Mouse (Mus musculus): ENCODE measurements around the gene Sh2d1b2.
"Not testable (repeated sequence)": the region's sequence is repeated elsewhere in the genome, so short reads cannot be mapped to it uniquely, and the experiment has no call there.

Sh2d1b2 gene

DNA sequence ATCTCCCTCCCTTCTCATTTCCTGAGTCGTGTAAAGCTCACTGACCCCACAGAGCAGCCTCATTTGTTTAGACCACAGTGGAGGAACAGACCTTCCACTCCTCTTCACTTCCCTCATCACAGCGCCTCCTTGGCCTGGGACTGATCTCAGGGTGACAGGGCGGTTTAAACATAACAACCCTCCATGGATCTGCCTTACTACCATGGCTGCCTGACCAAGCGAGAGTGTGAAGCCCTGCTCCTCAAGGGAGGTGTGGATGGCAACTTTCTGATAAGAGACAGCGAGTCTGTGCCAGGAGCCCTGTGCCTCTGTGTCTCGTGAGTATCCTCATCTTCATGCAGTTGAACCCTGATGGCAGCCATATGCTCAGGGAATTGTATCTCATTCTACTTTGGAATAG, at the start of gene Sh2d1b2:
Gene Sh2d1b2 (plus strand): TSS at position 62 of the 400 bp plus-strand sequence.
- DNase-seq (ENCODE audit: low spot score in 2 of 2): not testable (repeated sequence)

DNA sequence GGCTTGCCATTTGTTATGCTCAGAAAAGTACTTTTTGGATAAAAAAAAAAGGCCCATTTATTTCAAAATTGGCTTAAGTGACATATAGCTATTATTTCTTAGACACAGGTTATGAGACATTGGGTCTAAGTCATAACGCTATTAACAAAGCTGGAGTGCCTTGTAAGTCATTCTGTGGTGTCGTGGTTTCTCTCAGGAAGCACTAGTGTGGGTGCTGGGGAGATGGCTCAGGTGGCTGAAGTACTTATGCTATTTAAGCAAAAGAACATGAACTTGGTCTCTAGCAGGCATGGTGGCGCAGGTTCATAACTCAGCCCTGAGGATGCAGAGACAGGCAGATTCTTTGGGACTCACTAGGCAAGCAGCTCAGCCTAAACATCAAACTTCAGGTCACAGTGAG, 47.4 kb upstream of the Sh2d1b2 start:
- DNase-seq (ENCODE audit: low spot score in 2 of 2): no peak

GRCm38 (mm10) chr1:170186531-170186930, 46.0 kb upstream of the Sh2d1b2 start:
- no peak for DNase-seq (ENCODE audit: low spot score in 2 of 2)

DNA sequence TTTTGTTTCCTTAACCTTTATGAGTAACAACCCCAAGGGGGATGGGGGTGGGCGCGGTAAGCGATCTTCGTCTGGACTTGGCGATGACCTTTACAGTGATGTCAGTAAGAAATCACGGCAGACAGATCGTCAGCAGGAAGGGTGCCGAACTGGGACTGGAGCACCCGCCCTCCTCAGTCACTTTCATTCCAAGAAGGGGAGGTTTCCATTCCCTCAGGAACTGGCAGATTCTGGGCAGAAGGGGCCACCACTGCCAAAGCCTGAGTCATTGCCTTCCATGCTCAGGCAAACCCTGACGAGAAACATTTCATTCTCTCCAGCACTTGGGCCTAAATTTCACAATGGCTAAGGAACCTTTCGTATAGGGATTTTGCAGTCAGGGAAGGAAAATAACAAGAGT, 43.9 kb upstream of the Sh2d1b2 start:
- peak; percentile 37 to 52 for DNase-seq (ENCODE audit: low spot score in 2 of 2)

DNA sequence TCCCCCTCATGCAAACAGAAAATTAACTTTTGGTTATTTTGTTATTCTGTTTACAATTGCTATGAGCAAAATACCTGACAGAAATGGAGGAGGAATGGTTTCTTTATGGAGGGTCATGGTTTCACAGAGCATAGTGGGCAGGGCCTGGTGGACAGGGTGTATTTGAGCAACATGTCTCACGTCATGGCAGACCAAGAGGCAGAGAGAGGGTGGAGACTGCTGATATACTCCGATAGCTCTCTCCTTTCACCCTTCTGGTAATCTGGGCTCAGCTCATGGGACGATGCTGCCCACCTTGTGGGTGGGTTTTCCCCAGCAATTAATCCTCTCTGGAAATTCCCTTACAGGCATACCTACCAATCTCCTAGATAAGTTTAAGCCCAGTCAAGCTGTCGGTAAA, 42.3 kb upstream of the Sh2d1b2 start:
- DNase-seq (ENCODE audit: low spot score in 2 of 2): no peak

GRCm38 (mm10) chr1:170191925-170192324, 40.6 kb upstream of the Sh2d1b2 start:
- no peak for DNase-seq (ENCODE audit: low spot score in 2 of 2)

- DNase-seq (ENCODE audit: low spot score in 2 of 2): no peak
Observed at GRCm38 (mm10) chr1:170196211-170196610, 36.3 kb upstream of the Sh2d1b2 start.

DNA sequence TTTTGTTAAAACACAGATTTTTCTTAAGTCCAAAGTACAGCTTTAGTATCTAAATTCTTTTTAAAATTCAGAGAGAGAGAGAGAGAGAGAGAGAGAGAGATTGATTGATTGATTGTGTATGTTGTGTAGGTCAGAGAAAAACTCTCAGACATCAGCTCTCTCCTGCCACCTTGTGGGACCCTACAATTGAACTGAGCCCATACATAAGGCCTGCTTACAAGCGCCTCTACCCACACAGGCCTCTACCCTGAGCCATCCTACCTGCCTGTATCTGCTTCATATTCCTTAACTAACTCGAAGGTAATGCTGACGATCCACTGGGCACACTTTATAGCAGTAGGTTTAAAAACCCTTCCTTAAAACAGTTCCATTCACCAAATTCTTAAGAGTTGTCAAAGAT, 32.2 kb upstream of the Sh2d1b2 start:
- no peak for DNase-seq (ENCODE audit: low spot score in 2 of 2)

GRCm38 (mm10) chr1:170206395-170206794, 26.2 kb upstream of the Sh2d1b2 start:
- DNase-seq (ENCODE audit: low spot score in 2 of 2): no peak

DNA sequence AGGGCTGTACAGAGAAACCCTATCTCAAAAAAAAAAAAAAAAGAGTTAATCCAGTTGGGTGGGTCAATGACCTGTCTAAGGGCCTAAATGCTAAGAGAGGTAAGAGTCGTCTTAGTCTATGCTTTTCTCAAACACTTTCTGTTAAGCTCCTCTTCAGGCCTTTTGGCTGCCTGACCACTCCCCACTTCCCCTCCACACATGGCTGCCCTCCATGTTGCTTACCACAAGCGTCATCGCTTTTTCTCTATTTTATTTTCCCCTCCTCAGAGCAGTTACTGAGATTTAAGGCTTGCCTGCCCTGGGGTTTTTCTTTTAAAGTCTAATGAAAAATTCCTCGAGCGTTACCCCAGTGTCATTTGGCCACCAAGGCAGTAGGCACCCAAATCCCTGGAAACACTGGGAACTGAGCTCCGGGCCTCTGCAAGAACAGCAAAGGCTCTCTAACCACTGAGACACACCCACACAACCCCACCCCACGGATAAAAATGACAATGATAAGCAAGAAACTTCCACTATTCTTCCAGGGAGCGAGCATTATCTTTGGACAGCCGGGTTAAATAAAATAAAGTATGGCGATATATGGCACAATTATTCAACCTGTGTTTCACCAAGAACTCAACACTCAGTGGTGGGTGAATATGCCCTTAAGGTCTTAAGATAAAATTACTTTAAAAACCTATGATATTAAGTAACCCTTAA, 19.2 kb upstream of the Sh2d1b2 start:
- no peak for DNase-seq (ENCODE audit: low spot score in 2 of 2)

DNA sequence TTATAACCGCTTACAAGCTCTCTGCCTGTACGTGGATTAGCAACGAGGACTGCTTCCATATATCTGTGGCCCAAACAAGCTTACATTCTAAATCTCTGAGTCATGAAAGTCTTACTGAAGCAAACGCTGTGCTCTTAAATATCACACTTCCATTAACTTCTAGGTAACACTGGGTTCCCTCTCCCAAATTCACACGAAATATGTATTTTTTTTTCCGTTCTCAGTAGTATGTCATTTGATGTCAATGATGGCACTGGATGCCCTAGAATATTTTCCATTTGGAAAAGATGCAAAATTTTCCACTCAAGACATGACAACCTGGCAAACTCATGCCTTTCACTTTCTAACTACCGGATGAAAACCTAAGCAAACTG, 18.2 kb upstream of the Sh2d1b2 start:
- no peak for DNase-seq (ENCODE audit: low spot score in 2 of 2)

GRCm38 (mm10) chr1:170214757-170215522, 17.6 kb upstream of the Sh2d1b2 start, which contains the start of gene Uhmk1:
Uhmk1 (minus strand) TSS chr1:170215397.
- DNase-seq (ENCODE audit: low spot score in 2 of 2): peak; percentile 93 to 95

DNA sequence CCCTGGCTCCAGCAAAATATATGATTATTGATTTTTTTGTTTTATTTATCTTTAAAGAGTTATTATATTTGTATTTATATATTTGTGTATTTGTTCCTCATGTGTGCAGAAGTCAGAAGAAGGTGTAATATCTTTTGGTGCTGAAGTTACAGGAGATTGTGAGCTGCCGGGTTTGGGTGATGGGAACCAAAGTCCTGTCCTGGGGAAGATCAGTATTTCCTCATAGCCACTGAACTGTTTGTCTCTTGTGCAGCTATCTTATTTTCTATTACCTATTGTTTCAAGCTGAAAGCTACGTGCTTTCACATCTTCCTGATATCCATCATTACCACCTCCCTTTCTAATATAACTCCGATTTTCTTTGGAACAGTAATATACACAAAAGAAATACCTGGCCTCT, 17.0 kb upstream of the Sh2d1b2 start:
- DNase-seq (ENCODE audit: low spot score in 2 of 2): no peak

DNA sequence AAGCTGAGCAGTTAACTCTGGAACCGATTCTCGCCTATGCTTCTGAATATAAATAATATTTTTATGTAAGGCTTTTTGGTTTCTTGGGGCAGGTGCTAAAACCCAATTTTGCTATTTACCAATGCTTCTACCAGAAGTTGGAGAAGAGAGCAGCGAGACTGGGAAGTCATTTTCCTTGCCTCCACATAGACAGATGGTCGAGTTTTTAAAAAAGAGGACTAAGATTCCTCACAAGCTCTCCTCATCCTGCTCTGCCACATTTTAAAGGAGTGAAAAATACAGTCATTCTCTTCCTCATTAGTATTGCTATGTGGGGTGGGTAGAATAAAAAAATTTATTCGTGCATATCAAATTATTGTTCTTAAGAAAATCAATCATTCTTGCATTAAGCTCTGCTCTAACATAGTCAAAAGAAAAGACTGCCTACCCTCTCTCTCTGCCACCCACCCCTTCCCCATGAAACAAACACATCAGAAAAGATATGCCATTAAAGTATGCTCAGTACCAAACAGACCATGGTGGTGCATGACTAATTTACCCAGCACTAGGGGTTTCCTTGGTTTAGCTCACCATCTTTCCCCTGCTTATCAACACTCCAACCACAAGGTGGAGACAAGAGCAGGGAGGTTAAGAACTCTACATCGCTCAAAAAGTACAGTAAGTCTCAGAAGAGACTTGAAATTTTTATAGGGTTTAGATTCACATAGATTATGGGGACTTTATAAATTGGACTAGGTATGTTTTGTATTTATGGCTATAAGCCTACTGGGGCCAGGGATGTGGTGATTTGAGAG, 14.3 kb upstream of the Sh2d1b2 start:
- DNase-seq (ENCODE audit: low spot score in 2 of 2): no peak

- no peak for DNase-seq (ENCODE audit: low spot score in 2 of 2)
Observed at GRCm38 (mm10) chr1:170220351-170220750, 12.2 kb upstream of the Sh2d1b2 start.

GRCm38 (mm10) chr1:170223276-170223675, 9.3 kb upstream of the Sh2d1b2 start:
- no peak for DNase-seq (ENCODE audit: low spot score in 2 of 2)

GRCm38 (mm10) chr1:170245016-170245415, 12.5 kb downstream of the Sh2d1b2 start:
- DNase-seq (ENCODE audit: low spot score in 2 of 2): no peak

DNA sequence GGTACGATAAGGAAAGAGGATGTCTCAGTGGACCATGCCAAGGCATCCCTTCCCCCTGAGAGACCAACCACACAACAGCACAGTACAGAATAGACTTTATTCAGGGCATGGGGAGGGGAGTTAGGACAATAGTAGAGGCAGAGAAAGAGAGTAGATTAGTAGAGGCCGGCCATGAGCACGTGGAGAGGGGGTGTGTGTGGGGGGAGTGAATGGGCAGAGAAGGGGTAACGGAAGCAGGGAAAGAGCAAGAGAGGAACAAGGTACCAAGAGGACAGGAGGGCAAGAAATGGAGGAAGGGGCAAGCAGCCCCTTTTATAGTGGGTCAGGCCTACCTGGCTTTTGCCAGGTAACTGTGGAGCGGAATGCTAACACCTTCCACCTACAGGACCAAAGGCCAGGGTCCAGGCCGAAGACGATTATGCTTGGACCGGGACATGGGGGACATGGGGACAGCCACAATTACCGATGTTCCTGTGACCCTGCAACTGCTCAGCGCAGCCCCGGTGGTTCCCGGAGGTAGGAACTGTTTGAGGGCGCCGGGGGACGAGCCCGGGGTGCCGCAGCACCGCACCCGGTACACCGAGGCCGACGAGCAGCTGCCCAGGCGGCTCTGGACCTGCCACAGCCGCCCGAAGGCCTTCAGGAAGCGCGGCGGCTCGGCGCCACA, 22.5 kb downstream of the Sh2d1b2 start:
- DNase-seq (ENCODE audit: low spot score in 2 of 2): peak in 1 of 2 experiments; percentile 27

- peak; percentile 92 to 93 for DNase-seq (ENCODE audit: low spot score in 2 of 2)
Observed at GRCm38 (mm10) chr1:170255560-170255910, 23.0 kb downstream of the Sh2d1b2 start.

DNA sequence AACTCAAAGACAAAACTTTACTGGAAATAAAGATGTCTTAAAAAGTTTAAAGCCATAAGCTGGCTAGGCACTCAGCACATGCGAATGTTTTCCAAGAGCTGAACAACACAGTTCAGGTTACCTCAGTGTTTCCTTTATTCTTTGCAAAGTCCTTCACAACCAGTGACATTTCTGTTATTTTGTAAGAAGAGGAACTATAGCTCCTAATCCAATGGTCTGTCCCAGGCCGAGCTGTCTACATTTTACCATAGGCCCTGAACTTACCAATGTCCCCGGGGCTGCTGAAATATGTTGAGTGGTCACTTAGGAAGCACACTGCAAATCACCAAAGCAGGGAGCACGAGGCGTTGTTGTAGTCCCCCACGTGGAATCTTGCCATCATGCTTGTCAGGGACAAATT, 37.7 kb downstream of the Sh2d1b2 start:
- no peak for DNase-seq (ENCODE audit: low spot score in 2 of 2)

GRCm38 (mm10) chr1:170270696-170271095, 38.1 kb downstream of the Sh2d1b2 start:
- DNase-seq (ENCODE audit: low spot score in 2 of 2): no peak

- DNase-seq (ENCODE audit: low spot score in 2 of 2): no peak
Observed at GRCm38 (mm10) chr1:170273252-170273651, 40.7 kb downstream of the Sh2d1b2 start.

Measured in right cerebral cortex, postnatal 10 days (tissue).